Mouse (Mus musculus) ES-Bruce4 (cell line): ENCODE data around the gene Unc5c.

Experiments
- CTCF ChIP-seq: IDR thresholded peaks from one replicate; pipeline ENCODE4 v1.8.1; 2011; ENCODE audit warnings: low read depth, low read length
- POLR2A ChIP-seq: IDR thresholded peaks from one replicate; pipeline ENCODE4 v1.8.1; 2011; ENCODE audit warnings: low read length; ENCODE audit not compliant: insufficient read depth

- TF ChIP-seq POLR2A (no peak), CTCF (no peak)
These were observed 46.4 kb downstream of the Unc5c start for GRCm38 (mm10) chr3:141511253-141512038.
